Mouse (Mus musculus) monocyte, adult 5-6 weeks (primary cell): ENCODE data around the gene Gm17428. TPM values are rescaled to one million over a fixed set of nuclear protein-coding genes. Genes with fewer than 3 reads are reported as not detected.
"Not testable (repeated sequence)": the region's sequence is repeated elsewhere in the genome, so short reads cannot be mapped to it uniquely, and the experiment has no call there.

Experiments used
- ATAC-seq: fragments of 153-309, 156-312 bp; replicated peaks from 2 replicates; pipeline ENCODE4 v1.8.0; 2017; ENCODE audit warnings: mild to moderate bottlenecking; ENCODE audit not compliant: low TSS enrichment, insufficient number of reproducible peaks, severe bottlenecking, poor library complexity, low FRiP score
- total RNA-seq: library from RNA; stranded (forward); fragments of 200-1000, 200-491, 200-594 nt; gene quantifications from 3 replicates; pipeline ENCODE4 v1.2.3, GENCODE M21; 2017

Gm17428 gene
- total RNA-seq, 1 experiment from 2014 or later: not detected

DNA sequence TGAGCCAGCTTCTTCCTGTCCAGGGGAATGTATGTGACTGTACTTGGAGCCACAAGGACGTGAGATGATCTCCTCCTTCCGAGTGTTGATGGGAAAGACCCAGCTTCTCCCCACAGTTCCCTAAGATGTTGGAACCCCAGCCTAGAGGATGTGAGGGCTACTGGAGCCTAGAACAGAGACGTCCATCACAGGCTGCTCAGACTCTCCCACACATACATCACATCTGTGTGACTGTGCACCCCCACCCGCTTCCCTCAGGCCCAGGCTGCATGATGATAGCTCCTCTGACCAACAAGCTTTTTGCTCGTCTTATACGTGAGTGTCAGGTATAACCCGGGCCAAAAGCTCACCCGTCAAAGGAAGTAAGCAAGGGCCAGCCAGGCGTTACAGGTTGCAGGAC lies 28.0 kb upstream of the Gm17428 start:
- ATAC-seq: no peak

DNA sequence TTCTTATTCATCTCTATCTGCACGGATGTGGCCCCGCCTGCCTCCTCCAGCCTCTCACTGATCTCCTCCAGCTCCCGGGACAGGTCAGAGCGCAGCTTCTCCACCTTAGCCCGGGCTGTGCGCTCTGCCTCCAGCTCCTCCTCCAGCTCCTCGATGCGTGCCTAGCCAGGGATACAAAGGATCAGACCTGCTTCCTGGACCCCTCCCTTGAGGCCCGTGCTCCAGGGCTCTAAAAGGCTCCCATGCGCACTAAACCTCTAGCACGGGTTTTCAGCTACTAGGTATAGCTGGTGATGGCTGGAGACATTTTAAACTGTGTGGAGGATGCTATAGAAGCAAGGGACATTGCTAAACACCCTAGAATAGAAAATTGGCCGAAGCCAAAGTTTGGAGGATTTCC lies 26.2 kb upstream of the Gm17428 start:
- no peak for ATAC-seq

DNA sequence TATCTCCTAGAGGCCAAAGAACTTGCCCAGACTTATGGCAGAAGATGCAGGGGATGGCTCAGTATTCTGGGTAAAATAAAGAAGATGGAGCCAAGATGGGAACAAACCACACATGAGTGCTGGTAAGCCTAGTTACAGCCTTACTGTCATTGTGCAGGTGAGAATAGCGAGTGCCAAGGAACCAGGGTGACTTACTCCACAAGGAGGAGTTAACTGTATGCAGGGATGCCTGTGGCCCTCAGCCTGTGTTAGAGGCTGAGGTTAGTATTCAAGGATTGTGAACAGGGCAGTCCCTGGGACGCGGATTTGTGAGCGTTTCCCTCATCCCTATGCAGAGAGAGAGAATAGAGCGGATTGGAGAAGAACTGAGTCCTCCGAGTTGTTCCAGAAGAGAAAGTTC lies 25.1 kb upstream of the Gm17428 start:
- ATAC-seq: no peak

DNA sequence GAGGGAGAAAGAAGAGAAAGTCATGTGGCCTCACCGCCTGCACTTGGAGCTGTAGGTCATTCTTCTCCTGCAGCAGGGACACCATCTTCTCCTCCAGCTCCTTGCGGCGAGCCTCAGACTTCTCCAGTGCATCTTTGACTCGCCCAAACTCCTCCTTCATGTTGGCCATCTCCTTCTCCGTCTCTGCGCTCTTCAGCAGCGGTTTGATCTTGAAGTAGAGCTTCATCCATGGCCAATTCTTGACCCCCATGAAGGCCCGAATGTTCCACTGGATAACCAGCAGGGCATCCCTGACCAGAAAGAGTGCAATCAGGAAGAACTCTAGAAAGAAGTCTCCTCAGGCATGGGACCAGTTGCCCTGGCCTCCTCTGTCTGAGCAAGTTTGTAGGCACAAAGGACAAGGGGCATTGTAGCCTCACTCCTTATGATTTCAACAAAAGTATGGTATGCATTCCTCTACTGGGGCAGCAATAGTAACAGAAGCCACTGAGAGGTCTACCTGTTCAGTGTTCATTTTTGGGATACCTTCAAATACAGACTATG lies 23.0 kb upstream of the Gm17428 start:
- ATAC-seq: no peak

DNA sequence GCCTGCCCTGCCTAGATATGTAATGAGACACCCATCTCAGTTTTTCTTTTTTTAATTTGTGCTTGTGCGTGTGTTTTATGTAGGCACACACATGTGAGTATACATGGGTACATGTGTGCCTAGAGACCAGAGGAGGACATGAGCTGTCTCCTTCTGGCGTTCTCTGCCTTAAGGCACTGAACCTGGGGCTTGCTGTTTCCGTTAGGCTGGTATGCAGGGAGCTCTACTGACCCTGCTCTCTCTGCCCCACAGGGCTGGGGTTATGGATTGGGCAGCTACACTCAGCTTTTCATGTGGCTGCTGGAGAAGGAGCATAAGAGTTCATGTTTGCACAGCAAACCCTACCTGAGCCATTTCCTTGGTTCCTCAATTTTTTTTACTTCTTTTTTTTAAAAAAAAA lies 22.3 kb upstream of the Gm17428 start:
- no peak for ATAC-seq

DNA sequence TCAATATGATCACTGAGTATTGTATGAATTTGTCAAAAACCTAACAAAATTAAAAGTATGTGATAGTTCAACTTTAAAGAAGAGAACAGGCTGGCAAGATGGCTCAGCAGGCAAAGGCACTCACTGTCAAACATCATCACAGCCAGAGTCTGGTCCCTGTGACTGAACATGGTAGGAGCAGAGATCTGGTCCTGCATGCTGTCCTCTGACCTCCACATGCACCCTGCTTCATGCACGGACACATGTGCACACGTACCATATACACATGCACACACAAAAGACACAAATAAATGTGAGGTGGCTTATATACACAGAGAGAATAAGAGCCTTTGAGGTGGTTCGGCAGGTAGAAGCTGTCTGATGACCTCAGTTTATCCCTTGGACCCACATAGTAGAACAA lies 21.3 kb upstream of the Gm17428 start:
- ATAC-seq: no peak

DNA sequence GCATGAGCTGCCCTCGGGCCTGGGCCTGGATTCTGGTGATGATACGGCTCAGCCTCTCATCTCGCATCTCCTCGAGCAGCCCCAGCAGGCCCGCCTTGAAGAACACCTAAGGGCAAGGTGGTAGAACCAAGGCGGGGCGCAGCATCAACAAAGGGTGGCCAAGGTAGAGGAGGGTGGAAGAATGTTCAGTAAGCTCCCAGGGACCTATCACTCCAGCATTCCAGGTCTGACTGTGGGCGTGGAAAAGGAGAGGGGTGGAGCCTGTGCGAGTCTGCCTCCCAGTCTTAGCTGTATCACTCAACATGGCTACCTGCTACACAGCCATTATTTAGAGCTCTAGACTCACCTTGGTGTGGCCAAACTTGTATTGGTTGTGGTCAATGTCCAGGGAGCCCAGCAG lies 20.2 kb upstream of the Gm17428 start:
- ATAC-seq: no peak

DNA sequence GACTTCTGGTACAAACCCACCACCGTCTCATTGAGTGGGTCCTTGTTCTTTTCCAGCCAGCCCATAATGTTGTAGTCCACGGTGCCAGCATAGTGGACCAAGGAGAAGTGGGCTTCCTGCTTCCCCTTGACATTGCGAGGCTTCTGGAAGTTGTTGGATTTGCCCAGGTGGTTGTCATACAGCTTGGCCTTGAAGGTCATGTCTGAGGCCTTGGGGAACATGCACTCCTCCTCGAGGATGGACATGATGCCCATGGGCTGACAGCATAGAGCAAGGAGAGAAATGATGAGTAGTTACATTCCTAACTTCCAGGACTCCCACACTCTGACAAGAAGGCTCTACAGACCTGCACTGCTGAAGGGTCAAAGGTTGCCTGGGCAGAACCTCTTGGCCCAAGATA lies 18.2 kb upstream of the Gm17428 start:
- ATAC-seq: no peak

DNA sequence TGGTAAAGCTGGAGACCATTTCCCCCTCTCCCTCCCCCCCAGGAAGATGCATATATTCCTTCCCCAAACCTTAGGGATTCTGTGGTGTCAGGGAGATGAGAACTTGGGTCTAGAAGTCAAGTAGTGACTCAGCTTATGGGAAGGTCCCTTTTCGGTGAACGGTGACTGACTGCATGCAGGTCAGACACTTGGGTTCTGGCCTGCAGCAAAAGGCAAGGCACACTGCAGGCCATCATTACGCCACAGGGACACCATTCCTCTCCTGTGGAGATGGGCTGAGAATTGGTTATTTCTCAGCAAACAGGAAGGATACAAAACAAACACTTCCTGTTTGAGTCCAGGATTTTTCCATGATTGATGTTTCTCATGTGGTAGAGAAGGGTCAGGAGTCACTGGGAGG lies 17.5 kb upstream of the Gm17428 start:
- ATAC-seq: no peak

DNA sequence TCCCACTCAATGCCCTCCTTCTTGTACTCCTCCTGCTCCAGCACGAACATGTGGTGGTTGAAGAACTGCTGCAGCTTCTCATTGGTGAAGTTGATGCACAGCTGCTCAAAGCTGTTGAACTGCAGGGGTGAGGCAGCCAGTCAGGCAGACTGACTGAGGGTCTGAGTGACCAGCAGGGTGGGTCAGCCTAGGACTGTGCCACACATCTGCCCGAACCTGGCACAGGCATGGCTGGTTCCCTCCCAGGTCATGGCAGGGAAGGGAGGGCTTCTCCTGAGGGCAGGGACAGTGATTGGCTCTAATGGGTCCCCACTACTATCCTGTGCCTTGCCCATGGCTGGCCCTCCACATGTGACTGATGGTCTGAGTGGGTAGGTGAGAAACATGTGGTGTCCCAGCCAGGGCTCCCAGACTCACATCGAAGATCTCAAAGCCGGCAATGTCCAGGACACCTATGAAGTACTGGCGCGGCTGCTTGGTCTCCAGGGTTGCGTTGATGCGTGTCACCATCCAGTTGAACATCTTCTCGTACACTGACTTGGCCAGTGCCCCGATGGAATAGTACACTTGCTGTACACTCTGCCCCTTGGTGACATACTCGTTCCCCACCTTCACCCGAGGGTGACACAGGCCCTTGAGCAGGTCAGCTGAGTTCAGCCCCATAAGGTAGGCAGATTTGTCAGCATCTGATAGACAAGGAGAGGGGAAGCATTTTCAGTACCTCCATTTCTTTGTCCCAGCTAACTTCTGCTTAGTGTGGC lies 16.7 kb upstream of the Gm17428 start:
- not testable (repeated sequence) for ATAC-seq

DNA sequence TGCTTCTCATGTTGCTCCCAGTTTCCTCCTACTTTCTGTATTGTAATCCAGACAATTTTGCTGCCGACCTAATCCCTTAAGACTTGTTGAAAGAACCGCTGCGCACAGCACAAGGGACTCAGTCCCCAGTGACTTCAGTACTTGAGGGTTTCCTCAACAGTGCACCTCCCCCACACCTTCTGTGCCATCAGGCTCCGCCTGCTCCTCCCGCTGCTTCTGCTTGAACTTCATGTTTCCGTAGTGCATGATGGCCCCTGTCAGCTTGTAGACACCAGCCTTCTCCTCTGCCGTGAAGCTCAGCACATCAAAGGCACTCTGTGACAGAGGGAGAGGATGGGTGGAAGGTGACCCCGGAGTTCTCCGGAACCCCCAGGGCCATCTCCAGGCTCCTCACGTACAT lies 16.0 kb upstream of the Gm17428 start:
- ATAC-seq: no peak

DNA sequence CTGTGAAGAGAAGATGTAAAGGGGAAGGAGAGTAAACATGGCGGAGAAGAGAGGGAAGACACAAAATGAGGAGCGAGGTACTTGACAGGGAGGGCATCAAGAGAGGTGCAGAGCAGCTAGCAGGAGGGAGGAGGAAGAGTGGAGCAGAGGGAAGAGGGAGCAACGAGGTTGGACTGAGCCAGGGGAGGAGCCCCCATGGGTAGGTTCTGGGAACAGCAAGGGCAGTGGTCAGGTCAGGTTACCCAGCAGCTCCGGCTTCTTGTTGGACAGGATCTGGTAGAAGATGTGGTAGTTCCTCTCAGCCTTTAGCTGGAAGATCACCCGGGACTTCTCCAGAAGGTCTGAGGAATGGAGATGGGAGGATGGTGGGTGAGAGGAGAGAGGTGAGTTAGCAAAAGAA lies 15.2 kb upstream of the Gm17428 start:
- no peak for ATAC-seq

DNA sequence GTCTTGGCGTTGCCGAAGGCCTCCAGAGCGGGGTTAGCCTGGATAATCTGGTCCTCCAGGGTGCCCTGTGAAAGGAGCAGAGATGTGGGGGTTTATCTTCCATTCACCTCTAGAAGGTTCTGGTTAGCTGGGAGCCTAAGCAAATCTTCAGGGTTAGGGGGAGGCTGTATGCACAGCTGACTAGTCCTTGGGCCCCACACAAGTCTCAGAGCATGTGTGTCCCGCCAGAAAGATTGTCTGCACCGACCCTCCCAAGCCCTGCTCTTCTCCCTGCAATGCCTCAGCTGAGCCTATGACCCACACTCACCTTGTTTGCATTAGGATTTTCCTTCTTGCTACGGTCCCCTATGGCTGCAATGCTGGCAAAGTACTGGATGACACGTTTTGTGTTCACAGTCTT lies 14.0 kb upstream of the Gm17428 start:
- no peak for ATAC-seq

DNA sequence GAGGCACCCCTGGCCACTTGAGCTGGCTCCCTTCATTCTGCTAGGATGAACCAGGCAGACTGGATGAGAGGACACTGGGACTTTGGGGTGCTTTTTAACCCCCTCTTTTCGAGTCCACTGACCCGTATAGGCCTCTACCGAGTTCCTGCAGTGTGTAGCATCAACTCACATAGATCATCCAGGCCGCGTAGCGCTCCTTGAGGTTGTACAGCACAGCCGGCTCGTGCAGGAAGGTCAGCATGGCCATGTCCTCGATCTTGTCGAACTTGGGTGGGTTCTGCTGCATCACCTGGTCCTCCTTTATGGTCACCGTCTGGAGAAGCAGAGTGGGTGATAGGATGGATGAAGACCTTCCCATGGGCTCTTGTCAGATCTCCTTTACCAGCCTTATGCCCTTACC lies 13.0 kb upstream of the Gm17428 start:
- no peak for ATAC-seq

DNA sequence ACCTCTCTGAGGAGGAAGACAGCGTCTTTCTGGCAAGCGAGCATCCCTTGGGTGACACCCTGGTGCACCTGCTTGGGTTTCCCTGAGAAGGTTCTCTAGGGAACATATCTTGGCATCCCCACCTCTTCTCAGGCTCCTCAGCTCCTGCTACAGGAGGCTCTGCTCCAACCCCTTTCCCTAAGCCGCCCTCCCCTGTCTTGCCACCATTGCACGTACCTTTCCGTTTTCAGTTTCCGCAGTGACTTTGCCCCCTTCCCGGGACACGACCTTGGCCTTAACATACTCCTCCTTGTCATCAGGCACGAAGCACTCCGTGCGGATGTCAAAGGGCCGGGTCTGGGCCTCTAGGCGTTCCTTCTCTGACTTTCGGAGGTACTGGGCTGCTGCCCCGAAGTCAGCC lies 11.7 kb upstream of the Gm17428 start:
- no peak for ATAC-seq

DNA sequence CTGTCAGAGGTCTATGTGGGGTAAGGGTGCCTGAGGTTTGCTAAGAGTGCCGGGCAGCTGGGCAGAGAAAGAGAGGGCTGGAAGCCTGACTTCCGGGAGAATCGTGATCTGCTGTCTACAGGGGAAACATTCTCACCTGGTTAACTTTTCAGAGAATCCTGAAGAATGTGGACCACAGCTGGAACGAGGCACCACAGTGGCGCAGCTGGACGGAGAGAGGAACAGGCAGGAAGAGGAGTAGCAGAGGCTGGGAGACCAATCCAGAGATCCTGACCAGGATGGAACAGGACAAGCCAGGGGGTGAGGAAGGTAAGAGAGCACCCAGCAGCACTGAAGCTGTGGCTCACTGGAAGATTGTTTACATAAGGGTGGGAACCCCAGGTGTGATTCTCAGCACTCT lies 11.1 kb upstream of the Gm17428 start:
- ATAC-seq: no peak

DNA sequence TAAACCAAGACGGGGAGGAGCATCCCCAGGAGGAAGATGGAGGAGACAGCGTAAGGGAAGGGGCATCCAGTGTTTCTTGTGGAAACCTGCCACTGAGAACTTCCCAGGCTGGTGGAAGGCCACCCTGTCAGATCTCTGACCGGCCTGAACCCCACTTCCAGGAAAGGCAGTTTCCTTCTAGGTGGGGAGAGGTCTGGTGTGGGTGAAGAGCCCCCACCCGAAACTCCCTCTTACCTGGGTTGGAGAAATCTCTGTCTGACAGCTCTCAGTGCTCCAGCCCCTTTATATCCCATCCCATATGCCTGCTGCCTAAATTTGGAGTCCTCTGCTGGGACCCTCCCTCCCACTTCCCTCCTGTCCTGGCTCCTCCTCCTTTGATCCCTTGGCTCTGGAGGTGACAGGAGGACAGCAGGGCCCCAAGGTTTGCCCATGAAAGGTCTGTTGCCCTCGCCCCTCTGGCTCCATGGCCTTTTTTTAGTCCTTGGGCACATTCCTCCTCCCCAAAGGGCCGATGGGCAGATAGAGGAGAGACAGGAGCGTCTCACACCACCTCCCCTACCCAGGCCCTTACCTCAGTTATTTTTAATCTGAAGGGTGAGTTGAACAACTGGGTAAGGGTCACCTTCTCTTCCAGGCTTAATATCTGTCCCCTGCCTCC lies 10.3 kb upstream of the Gm17428 start, which contains the start of gene Myh6:
Gene Myh6, minus strand, starts transcription at position 608 of the 658 bp plus-strand sequence.
- no peak for ATAC-seq

DNA sequence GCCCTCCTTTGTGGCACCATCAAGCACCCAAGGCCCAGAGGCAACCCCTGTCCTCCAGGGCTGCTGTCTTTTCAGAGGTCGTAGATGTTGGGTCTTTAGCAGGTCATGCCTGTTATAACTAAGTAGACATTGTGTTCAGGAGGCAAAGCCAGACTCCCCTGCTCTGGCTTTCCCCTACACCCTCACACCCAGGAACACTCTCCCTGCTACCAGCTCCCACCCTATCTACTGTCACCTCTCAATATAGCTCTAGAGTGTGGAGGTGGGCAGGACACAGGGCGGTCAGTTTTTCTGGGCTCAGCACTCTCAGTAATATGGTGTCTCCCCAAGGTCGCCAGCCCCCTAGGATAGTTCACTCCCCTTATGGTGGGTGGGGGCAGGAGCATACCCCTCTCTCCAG lies 8.9 kb upstream of the Gm17428 start:
- ATAC-seq: no peak

DNA sequence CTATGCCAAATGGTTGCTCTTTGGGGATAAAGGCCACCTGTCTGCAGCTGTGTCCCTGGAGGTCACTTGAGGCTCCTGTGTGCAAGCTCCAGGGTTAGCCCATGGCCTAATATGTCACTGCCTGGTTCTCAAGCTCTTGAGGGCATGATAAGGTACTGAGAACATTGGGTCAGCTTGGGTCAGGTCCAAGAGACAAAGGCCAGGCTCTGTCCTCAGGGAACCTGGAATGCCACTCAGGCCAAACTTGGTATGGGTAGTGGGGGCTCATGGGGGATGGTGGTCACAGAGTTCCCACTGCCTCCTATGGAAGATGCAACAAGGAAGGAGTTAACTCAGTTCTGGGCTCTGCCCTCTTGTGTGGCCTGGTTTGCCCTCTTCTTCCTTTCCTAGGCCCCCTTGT lies 8.4 kb upstream of the Gm17428 start:
- no peak for ATAC-seq

DNA sequence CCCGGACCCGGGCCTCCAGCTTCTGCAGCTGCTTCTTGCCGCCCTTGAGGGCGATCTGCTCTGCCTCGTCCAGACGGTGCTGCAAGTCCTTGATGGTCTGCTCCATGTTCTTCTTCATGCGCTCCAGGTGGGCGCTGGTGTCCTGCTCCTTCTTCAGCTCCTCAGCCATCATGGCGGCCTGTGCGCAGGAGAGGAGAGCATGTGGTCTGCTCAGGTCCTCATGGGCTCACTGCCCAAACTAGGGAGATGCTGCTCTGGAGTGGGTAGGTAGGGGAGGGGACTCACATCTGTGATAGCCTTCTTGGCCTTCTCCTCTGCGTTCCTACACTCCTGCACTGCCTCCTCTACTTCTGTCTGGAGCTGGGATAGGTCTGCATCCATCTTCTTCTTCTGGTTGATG lies 3.9 kb upstream of the Gm17428 start:
- not testable (repeated sequence) for ATAC-seq
